Mouse (Mus musculus) kidney, embryonic 16.5 days (tissue): ENCODE data around the gene Icmt. TPM values are rescaled to one million over a fixed set of nuclear protein-coding genes. Genes with fewer than 3 reads are reported as not detected.

Source experiments
- polyA plus RNA-seq: library from polyadenylated mRNA; unstranded; fragments of >200 nt; fragmentation: Nextera tagmentation; extraction: Ambion mirVana; gene quantifications from 2 replicates; pipeline ENCODE4 v1.2.1, GENCODE M21; 2015

Gene Icmt
- polyA plus RNA-seq, 1 experiment from 2014 or later: 32.6 TPM

Other genes starting within 250 kb of the Icmt start
- gene Plekhg5, start 224.7 kb upstream of the Icmt start, polyA plus RNA-seq: 25.5 and 28.1 TPM in 2 replicates
- gene Tnfrsf25, start 181.3 kb upstream of the Icmt start, polyA plus RNA-seq: 1.9 and 3.0 TPM in 2 replicates
- 22.2 and 30.6 TPM in 2 replicates for gene Espn, start 144.9 kb upstream of the Icmt start, polyA plus RNA-seq
- 0.14 and 0.57 TPM in 2 replicates for gene Hes2, start 138.4 kb upstream of the Icmt start, polyA plus RNA-seq
- gene Acot7, start 119.1 kb upstream of the Icmt start, polyA plus RNA-seq: 75.1 and 76.4 TPM in 2 replicates
- gene Gpr153, start 23.0 kb upstream of the Icmt start, polyA plus RNA-seq: 5.3 and 6.2 TPM in 2 replicates
- not detected in 2 replicates for gene Hes3, start 5.6 kb upstream of the Icmt start, polyA plus RNA-seq
- gene Rnf207, start 21.8 kb downstream of the Icmt start, polyA plus RNA-seq: 1.2 and 1.6 TPM in 2 replicates
- 295 and 333 TPM in 2 replicates for gene Rpl22, start 28.5 kb downstream of the Icmt start, polyA plus RNA-seq
- gene Chd5, start 41.4 kb downstream of the Icmt start, polyA plus RNA-seq: 0.12 and 0.35 TPM in 2 replicates
- gene Nphp4, start 179.5 kb downstream of the Icmt start, polyA plus RNA-seq: 5.0 and 5.2 TPM in 2 replicates
- 5.9 and 6.6 TPM in 2 replicates for gene Kcnab2, start 180.6 kb downstream of the Icmt start, polyA plus RNA-seq